Mouse (Mus musculus): ENCODE data around the gene Cdk13. TPM values are rescaled to one million over a fixed set of nuclear protein-coding genes. Genes with fewer than 3 reads are reported as not detected.

Cdk13 gene
- polyA plus RNA-seq, 1 experiment from 2014 or later, result 27.5 TPM

DNA sequence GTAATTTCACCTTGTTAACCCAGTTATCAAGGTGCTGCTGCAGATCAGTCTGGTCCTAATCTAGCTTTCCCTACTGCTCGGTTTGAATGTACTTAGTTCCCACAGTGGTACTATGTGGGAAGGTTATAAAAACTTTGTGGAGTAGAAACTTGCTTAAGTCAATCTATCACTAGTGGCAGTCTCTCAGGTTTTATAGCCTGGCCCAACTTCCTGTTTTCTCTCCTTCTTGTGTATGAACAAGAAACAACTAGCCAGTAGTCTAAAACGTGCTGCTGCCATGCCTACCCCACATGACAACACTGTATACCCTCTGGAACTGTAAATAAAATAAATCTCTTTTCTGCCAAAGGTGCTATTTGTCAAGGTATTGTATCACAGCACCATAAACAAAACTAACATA is 25.0 kb downstream of the Cdk13 start:
- no peak overlapping the region for H3K4me2 ChIP-seq (replicated peaks; ENCODE audit: low read depth, low read length)
- no peak for ATAC-seq (ENCODE audit: insufficient number of reproducible peaks, insufficient read depth, low FRiP score, low read depth)
- H3K9ac ChIP-seq (replicated peaks; ENCODE audit: low read depth, low read length), result no peak overlapping the region
- no peaks in the 10 kb centered on the region for H3K4me1 ChIP-seq (ENCODE audit: control insufficient read depth, insufficient read depth, low read length)
- no peak overlapping the region for H3K4me3 ChIP-seq (ENCODE audit: low read depth, low read length)
- no peaks in the 10 kb centered on the region for H3K9me3 ChIP-seq (ENCODE audit: control insufficient read depth, low read depth, low read length)
- H3K27me3 ChIP-seq (ENCODE audit: control insufficient read depth, insufficient read depth, low read length), result no peaks in the 10 kb centered on the region
- no peak overlapping the region for H3K27ac ChIP-seq (ENCODE audit: low read length)
- WGBS, result 78% methylated on average over 2 of the region's 2 CpGs
- no peaks in the 10 kb centered on the region for H3K36me3 ChIP-seq (ENCODE audit: control insufficient read depth, insufficient read depth, low read length)

DNA sequence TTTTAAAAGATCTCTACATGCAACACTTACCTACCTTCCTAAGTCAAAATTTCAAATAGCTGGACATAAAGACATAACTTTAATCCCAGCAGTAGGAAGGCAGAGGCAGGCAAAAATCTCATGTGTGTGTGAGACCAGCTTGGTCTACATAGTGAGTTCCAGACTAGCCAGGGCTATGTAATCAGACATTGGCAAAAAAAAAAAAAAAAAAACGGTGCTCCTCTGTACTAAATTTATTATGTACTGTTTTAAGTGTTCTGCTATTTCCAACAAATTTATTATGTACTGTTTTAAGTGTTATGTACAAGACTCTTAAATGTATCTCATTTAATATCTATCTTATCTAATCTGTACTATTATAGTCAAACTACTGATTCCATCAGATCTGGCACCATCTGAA is 28.6 kb downstream of the Cdk13 start:
- ATAC-seq (ENCODE audit: insufficient number of reproducible peaks, insufficient read depth, low FRiP score, low read depth), result no peak
- no peaks in the 10 kb centered on the region for H3K27me3 ChIP-seq (ENCODE audit: control insufficient read depth, insufficient read depth, low read length)
- WGBS, result 74% methylated on average over 1 of the region's 1 CpGs

DNA sequence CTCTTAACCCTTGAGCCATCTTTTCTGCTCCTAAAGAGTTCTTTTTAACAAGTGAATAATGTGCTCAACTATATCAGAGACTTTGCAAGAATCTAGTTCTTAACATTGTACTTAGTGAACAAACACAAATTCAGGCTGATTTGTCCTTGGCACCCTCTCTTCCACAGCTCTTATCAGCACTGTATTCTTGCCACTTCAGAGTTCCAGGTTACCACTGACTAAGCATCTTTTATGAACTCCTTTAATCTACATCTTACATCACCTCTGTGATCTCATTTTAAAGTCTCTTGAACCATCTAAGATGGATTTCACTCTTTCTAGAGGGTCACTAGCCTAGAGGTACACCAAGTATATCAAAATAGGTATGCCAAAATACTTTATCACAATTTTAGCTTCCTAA is 29.5 kb downstream of the Cdk13 start:
- H3K9ac ChIP-seq (replicated peaks; ENCODE audit: low read depth, low read length), result no peak overlapping the region
- H3K4me1 ChIP-seq (ENCODE audit: control insufficient read depth, insufficient read depth, low read length), result no peaks in the 10 kb centered on the region
- no peak overlapping the region for H3K27ac ChIP-seq (ENCODE audit: low read length)
- no peak overlapping the region for H3K4me2 ChIP-seq (replicated peaks; ENCODE audit: low read depth, low read length)
- no peak overlapping the region for H3K4me3 ChIP-seq (ENCODE audit: low read depth, low read length)
- no peaks in the 10 kb centered on the region for H3K27me3 ChIP-seq (ENCODE audit: control insufficient read depth, insufficient read depth, low read length)
- peaks cover 9% of the 10 kb centered on the region for H3K36me3 ChIP-seq (ENCODE audit: control insufficient read depth, insufficient read depth, low read length)
- no peaks in the 10 kb centered on the region for H3K9me3 ChIP-seq (ENCODE audit: control insufficient read depth, low read depth, low read length)
- no peak for ATAC-seq (ENCODE audit: insufficient number of reproducible peaks, insufficient read depth, low FRiP score, low read depth)

More for the DNA sequence above, 28.6 kb downstream of the Cdk13 start:
- Histone ChIP-seq H3K27ac (ENCODE audit: low read length) (no peak overlapping the region), H3K4me1 (ENCODE audit: control insufficient read depth, insufficient read depth, low read length) (no peaks in the 10 kb centered on the region), H3K9me3 (ENCODE audit: control insufficient read depth, low read depth, low read length) (no peaks in the 10 kb centered on the region), H3K9ac (replicated peaks; ENCODE audit: low read depth, low read length) (no peak overlapping the region), H3K4me3 (ENCODE audit: low read depth, low read length) (no peak overlapping the region), H3K4me2 (replicated peaks; ENCODE audit: low read depth, low read length) (no peak overlapping the region), H3K36me3 (ENCODE audit: control insufficient read depth, insufficient read depth, low read length) (peaks cover 9% of the 10 kb centered on the region)

DNA sequence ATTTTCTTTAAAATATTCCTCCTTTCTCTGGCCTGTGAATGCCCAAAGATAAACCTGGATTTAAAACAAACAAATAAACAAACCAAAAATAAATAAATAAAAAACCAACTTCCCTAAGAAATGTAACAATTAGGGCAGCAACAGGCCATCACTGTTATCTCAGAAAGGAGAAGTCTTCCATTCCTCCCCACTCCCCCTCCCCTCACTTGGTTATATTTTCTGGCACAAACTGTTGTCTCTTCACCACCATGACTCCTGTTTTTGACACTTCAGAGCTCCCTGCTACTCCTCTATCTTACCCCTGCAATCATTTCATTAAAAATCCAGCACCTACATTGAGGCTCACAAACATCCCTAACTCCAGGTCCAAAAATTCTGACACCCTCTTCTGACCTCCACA is 31.8 kb downstream of the Cdk13 start:
- no peak for ATAC-seq (ENCODE audit: insufficient number of reproducible peaks, insufficient read depth, low FRiP score, low read depth)
- H3K27ac ChIP-seq (ENCODE audit: low read length), result no peak overlapping the region
- no peak overlapping the region for H3K4me3 ChIP-seq (ENCODE audit: low read depth, low read length)
- peaks cover 9% of the 10 kb centered on the region for H3K36me3 ChIP-seq (ENCODE audit: control insufficient read depth, insufficient read depth, low read length)
- H3K4me2 ChIP-seq (replicated peaks; ENCODE audit: low read depth, low read length), result no peak overlapping the region
- H3K4me1 ChIP-seq (ENCODE audit: control insufficient read depth, insufficient read depth, low read length), result no peaks in the 10 kb centered on the region
- H3K9ac ChIP-seq (replicated peaks; ENCODE audit: low read depth, low read length), result no peak overlapping the region
- no peaks in the 10 kb centered on the region for H3K9me3 ChIP-seq (ENCODE audit: control insufficient read depth, low read depth, low read length)
- no peaks in the 10 kb centered on the region for H3K27me3 ChIP-seq (ENCODE audit: control insufficient read depth, insufficient read depth, low read length)

DNA sequence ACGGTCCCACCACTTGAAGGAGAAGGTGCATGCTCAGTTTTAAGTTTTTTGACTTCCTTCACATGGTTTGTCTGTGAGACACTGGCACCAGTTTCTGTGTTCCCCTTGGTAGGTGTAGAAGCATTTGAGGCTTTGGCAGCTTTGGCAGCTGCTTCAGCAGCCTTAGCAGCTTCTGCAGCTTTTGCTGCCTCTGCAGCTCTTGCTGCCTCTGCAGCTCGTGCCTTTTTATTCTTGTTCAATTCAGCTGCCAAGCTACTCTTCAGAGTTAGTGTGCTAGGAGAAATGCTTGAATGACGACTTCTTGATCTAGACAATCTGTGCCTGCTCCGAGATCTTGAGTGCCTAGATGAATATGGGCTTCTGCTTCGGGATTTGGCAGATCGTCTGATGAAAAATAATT is 32.3 kb downstream of the Cdk13 start:
- Histone ChIP-seq H3K4me3 (ENCODE audit: low read depth, low read length) (no peak overlapping the region), H3K36me3 (ENCODE audit: control insufficient read depth, insufficient read depth, low read length) (peaks cover 9% of the 10 kb centered on the region), H3K4me2 (replicated peaks; ENCODE audit: low read depth, low read length) (no peak overlapping the region), H3K9me3 (ENCODE audit: control insufficient read depth, low read depth, low read length) (no peaks in the 10 kb centered on the region), H3K27me3 (ENCODE audit: control insufficient read depth, insufficient read depth, low read length) (no peaks in the 10 kb centered on the region), H3K4me1 (ENCODE audit: control insufficient read depth, insufficient read depth, low read length) (no peaks in the 10 kb centered on the region), H3K9ac (replicated peaks; ENCODE audit: low read depth, low read length) (no peak overlapping the region), H3K27ac (ENCODE audit: low read length) (no peak overlapping the region)
- no peak for ATAC-seq (ENCODE audit: insufficient number of reproducible peaks, insufficient read depth, low FRiP score, low read depth)
- 75% methylated on average over 6 of the region's 6 CpGs for WGBS

DNA sequence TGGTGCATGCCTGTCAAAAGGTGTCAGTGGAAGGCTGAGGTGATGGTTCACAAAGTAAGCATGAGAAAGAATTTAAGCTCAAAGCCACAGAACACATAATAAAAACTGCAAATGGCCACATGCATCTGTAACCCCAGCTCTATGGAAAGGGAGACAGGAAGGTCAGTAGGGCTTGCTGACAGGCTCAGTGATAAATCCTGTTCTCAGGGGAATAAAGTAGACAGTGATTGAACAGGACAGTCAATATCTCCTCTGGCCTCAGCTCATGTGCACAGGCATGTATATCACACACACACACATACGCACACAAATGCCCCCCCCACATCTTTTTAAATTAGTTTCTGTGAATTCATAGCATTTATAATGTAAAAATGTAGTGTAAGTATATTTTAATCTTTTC is 42.5 kb downstream of the Cdk13 start:
- Histone ChIP-seq H3K9ac (replicated peaks; ENCODE audit: low read depth, low read length) (no peak overlapping the region), H3K27ac (ENCODE audit: low read length) (no peak overlapping the region), H3K36me3 (ENCODE audit: control insufficient read depth, insufficient read depth, low read length) (peaks cover 3% of the 10 kb centered on the region; the same call in 1 of the 2 replicates), H3K4me2 (replicated peaks; ENCODE audit: low read depth, low read length) (no peak overlapping the region), H3K27me3 (ENCODE audit: control insufficient read depth, insufficient read depth, low read length) (no peaks in the 10 kb centered on the region), H3K4me3 (ENCODE audit: low read depth, low read length) (no peak overlapping the region), H3K4me1 (ENCODE audit: control insufficient read depth, insufficient read depth, low read length) (no peaks in the 10 kb centered on the region), H3K9me3 (ENCODE audit: control insufficient read depth, low read depth, low read length) (no peaks in the 10 kb centered on the region)
- no peak for ATAC-seq (ENCODE audit: insufficient number of reproducible peaks, insufficient read depth, low FRiP score, low read depth)
- WGBS, result 97% methylated on average over 1 of the region's 1 CpGs

DNA sequence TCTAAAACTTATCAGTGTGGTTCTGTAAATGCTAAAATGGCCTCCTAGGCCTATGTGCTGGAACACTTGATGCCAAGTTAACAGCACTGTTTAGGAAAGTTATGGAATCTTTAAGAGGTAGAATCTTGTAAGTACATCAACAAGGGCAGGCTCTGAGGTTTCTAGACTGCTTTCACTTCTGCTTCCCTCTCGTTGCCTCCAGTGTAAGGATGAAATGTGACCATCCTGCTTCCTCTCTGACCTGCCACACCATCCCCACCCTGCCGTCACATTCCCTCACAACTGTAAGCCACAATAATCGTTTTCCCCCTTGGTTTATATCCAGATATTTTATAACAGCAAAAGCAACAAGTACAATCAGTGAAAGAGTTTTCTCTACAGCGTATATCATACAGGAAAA is 49.9 kb downstream of the Cdk13 start:
- peaks cover 5% of the 10 kb centered on the region; the same call in 1 of the 2 replicates for H3K36me3 ChIP-seq (ENCODE audit: control insufficient read depth, insufficient read depth, low read length)
- ATAC-seq (ENCODE audit: insufficient number of reproducible peaks, insufficient read depth, low FRiP score, low read depth), result no peak
- no peak overlapping the region for H3K27ac ChIP-seq (ENCODE audit: low read length)
- H3K4me3 ChIP-seq (ENCODE audit: low read depth, low read length), result no peak overlapping the region
- H3K27me3 ChIP-seq (ENCODE audit: control insufficient read depth, insufficient read depth, low read length), result no peaks in the 10 kb centered on the region
- no peaks in the 10 kb centered on the region for H3K4me1 ChIP-seq (ENCODE audit: control insufficient read depth, insufficient read depth, low read length)
- no peak overlapping the region for H3K9ac ChIP-seq (replicated peaks; ENCODE audit: low read depth, low read length)
- WGBS, result 81% methylated on average over 4 of the region's 4 CpGs
- no peak overlapping the region for H3K4me2 ChIP-seq (replicated peaks; ENCODE audit: low read depth, low read length)
- H3K9me3 ChIP-seq (ENCODE audit: control insufficient read depth, low read depth, low read length), result no peaks in the 10 kb centered on the region

DNA sequence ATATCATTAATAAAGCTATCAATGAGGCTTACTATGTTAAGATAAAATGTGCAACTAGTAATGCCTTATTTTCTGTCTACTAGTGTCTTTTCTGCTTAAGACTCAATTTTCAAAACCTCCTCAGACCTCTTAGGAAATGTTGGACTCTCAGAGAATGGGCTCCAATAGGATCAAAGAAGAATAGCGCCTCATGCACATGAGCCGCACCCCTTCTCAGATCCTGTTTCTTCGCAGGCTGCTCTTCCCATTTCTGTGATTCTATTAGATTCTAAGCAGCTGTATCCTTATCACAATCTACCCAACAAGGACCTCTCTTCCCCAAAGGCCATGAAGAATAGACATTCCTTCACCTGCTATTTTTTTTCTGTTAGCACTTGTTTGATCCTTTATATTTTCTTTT is 76.1 kb downstream of the Cdk13 start:
- no peak overlapping the region for H3K4me3 ChIP-seq (ENCODE audit: low read depth, low read length)
- H3K27ac ChIP-seq (ENCODE audit: low read length), result no peak overlapping the region
- H3K27me3 ChIP-seq (ENCODE audit: control insufficient read depth, insufficient read depth, low read length), result no peaks in the 10 kb centered on the region
- 92% methylated on average over 3 of the region's 3 CpGs for WGBS
- no peaks in the 10 kb centered on the region for H3K9me3 ChIP-seq (ENCODE audit: control insufficient read depth, low read depth, low read length)
- peaks cover 16% of the 10 kb centered on the region for H3K36me3 ChIP-seq (ENCODE audit: control insufficient read depth, insufficient read depth, low read length)
- no peaks in the 10 kb centered on the region for H3K4me1 ChIP-seq (ENCODE audit: control insufficient read depth, insufficient read depth, low read length)
- no peak overlapping the region for H3K9ac ChIP-seq (replicated peaks; ENCODE audit: low read depth, low read length)
- H3K4me2 ChIP-seq (replicated peaks; ENCODE audit: low read depth, low read length), result no peak overlapping the region
- no peak for ATAC-seq (ENCODE audit: insufficient number of reproducible peaks, insufficient read depth, low FRiP score, low read depth)

DNA sequence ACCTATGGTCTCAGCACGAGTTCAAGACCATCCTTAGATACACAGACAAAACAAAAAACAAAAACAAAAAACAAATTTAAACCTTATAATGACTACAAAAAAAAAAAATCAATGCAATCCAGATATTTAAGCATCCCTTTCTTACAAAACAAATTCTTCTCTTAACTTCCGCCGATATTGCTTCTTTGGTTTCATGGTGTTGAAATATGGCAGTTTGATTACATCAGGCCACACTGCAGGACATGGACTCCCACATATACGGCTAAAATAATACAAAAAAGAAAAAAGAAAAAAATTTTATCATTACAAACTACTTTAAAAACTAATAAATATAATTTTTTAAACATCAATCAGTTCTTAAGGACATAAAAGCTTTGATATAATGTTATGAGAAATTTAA is 77.0 kb downstream of the Cdk13 start:
- WGBS, result 89% methylated on average over 4 of the region's 4 CpGs
- no peak for ATAC-seq (ENCODE audit: insufficient number of reproducible peaks, insufficient read depth, low FRiP score, low read depth)
- Histone ChIP-seq H3K27ac (ENCODE audit: low read length) (no peak overlapping the region), H3K4me1 (ENCODE audit: control insufficient read depth, insufficient read depth, low read length) (no peaks in the 10 kb centered on the region), H3K36me3 (ENCODE audit: control insufficient read depth, insufficient read depth, low read length) (peaks cover 16% of the 10 kb centered on the region), H3K9ac (replicated peaks; ENCODE audit: low read depth, low read length) (no peak overlapping the region), H3K4me3 (ENCODE audit: low read depth, low read length) (no peak overlapping the region), H3K27me3 (ENCODE audit: control insufficient read depth, insufficient read depth, low read length) (no peaks in the 10 kb centered on the region), H3K4me2 (replicated peaks; ENCODE audit: low read depth, low read length) (no peak overlapping the region), H3K9me3 (ENCODE audit: control insufficient read depth, low read depth, low read length) (no peaks in the 10 kb centered on the region)

All from stomach, embryonic 14.5 days (tissue).